Mouse (Mus musculus) heart, embryonic 13.5 days (tissue): ENCODE data around the gene Lgals9. TPM values are rescaled to one million over a fixed set of nuclear protein-coding genes. Genes with fewer than 3 reads are reported as not detected.

ENCODE experiments used
- ATAC-seq: fragments of 200-750 bp; cut with Nextera tagmentation; 2 replicates; pipeline ENCODE4 v1.8.0; 2017; ENCODE audit warnings: moderate TSS enrichment; ENCODE audit not compliant: insufficient number of reproducible peaks, low FRiP score, low TSS enrichment; ENCODE audit errors: extremely low read depth
- H3K27ac ChIP-seq: fragments of 300-500 bp; sonication (generic); replicated peaks from 2 replicates; pipeline ENCODE4 v1.5.1; 2015; ENCODE audit warnings: moderate library complexity, mild to moderate bottlenecking, inconsistent platforms
- H3K27me3 ChIP-seq: fragments of 300-500 bp; sonication (generic); replicated peaks from 2 replicates; pipeline ENCODE4 v1.6.1; 2015; ENCODE audit warnings: mild to moderate bottlenecking, inconsistent platforms
- H3K36me3 ChIP-seq: fragments of 300-500 bp; sonication (generic); 2 replicates; pipeline ENCODE4 v1.6.1; 2015; ENCODE audit warnings: mild to moderate bottlenecking, inconsistent platforms
- H3K4me1 ChIP-seq: fragments of 300-500 bp; sonication (generic); 2 replicates; pipeline ENCODE4 v1.6.1; 2015; ENCODE audit warnings: inconsistent platforms
- H3K4me2 ChIP-seq: fragments of 300-500 bp; sonication (generic); 2 replicates; pipeline ENCODE4 v1.6.1; 2015; ENCODE audit warnings: inconsistent platforms, mild to moderate bottlenecking, moderate library complexity
- H3K4me3 ChIP-seq: fragments of 300-500 bp; sonication (generic); 2 replicates; pipeline ENCODE4 v1.5.1; 2015; ENCODE audit warnings: moderate library complexity, mild to moderate bottlenecking, inconsistent platforms
- H3K9ac ChIP-seq: fragments of 300-500 bp; sonication (generic); 2 replicates; pipeline ENCODE4 v1.6.1; 2015; ENCODE audit warnings: inconsistent platforms, mild to moderate bottlenecking, moderate library complexity
- H3K9me3 ChIP-seq: fragments of 300-500 bp; sonication (generic); 2 replicates; pipeline ENCODE4 v1.6.1; 2016; ENCODE audit warnings: inconsistent platforms
- WGBS: fragments of 180-500 bp; shearing (Covaris S2); methylation state at CpG from one replicate; pipeline ENCODE4 v1.1.7; 2015; ENCODE audit warnings: mixed read lengths; 5-methylcytosine and 5-hydroxymethylcytosine counted together
- polyA plus RNA-seq: library from polyadenylated mRNA; unstranded; fragments of >200 nt; fragmentation: Nextera tagmentation; extraction: Ambion mirVana; gene quantifications from 2 replicates; pipeline ENCODE4 v1.2.1, GENCODE M21; 2015

The Lgals9 gene
- polyA plus RNA-seq, 1 experiment from 2014 or later, result 60.2 TPM

GRCm38 (mm10) chr11:78943083-78943482 lies 41.7 kb downstream of the Lgals9 start:
- Histone ChIP-seq H3K27ac (no peak overlapping the region), H3K27me3 (peaks cover 15% of the 10 kb centered on the region; the same call in 1 of the 2 replicates), H3K9me3 (no peaks in the 10 kb centered on the region), H3K4me3 (no peak overlapping the region), H3K36me3 (no peaks in the 10 kb centered on the region), H3K4me2 (no peak overlapping the region), H3K9ac (no peak overlapping the region), H3K4me1 (no peaks in the 10 kb centered on the region)
- WGBS, result 83% methylated on average over 1 of the region's 1 CpGs
- ATAC-seq, result no peak

GRCm38 (mm10) chr11:78935178-78935577 lies 49.6 kb downstream of the Lgals9 start:
- no peak overlapping the region for H3K4me3 ChIP-seq
- ATAC-seq, result no peak
- whole genome bisulfite sequencing, result 61% methylated on average over 6 of the region's 6 CpGs

GRCm38 (mm10) chr11:78934727-78935126 lies 50.0 kb downstream of the Lgals9 start:
- Histone ChIP-seq H3K27me3 (peaks cover 6% of the 10 kb centered on the region; the same call in 1 of the 2 replicates), H3K27ac (no peak overlapping the region), H3K4me2 (no peak overlapping the region), H3K4me3 (no peak overlapping the region), H3K9me3 (no peaks in the 10 kb centered on the region), H3K36me3 (no peaks in the 10 kb centered on the region), H3K4me1 (no peaks in the 10 kb centered on the region), H3K9ac (no peak overlapping the region)
- no peak for ATAC-seq
- 66% methylated on average over 4 of the region's 4 CpGs for WGBS

More at GRCm38 (mm10) chr11:78935178-78935577, 49.6 kb downstream of the Lgals9 start:
- H3K36me3 ChIP-seq, result no peaks in the 10 kb centered on the region
- H3K4me2 ChIP-seq, result no peak overlapping the region
- no peaks in the 10 kb centered on the region for H3K9me3 ChIP-seq
- H3K9ac ChIP-seq, result no peak overlapping the region
- H3K27ac ChIP-seq, result no peak overlapping the region
- H3K27me3 ChIP-seq, result peaks cover 6% of the 10 kb centered on the region; the same call in 1 of the 2 replicates
- no peaks in the 10 kb centered on the region for H3K4me1 ChIP-seq

GRCm38 (mm10) chr11:78934307-78934706 lies 50.4 kb downstream of the Lgals9 start:
- 77% methylated on average over 7 of the region's 7 CpGs for WGBS
- Histone ChIP-seq H3K27me3 (peaks cover 6% of the 10 kb centered on the region; the same call in 1 of the 2 replicates), H3K36me3 (no peaks in the 10 kb centered on the region), H3K9ac (no peak overlapping the region), H3K4me3 (no peak overlapping the region), H3K4me1 (no peaks in the 10 kb centered on the region), H3K27ac (no peak overlapping the region), H3K4me2 (no peak overlapping the region), H3K9me3 (no peaks in the 10 kb centered on the region)
- no peak for ATAC-seq

- no peaks in the 10 kb centered on the region for H3K9me3 ChIP-seq
- peaks cover 38% of the 10 kb centered on the region for H3K27me3 ChIP-seq
- H3K4me3 ChIP-seq, result no peak overlapping the region
- ATAC-seq, result peak; percentile 42; the same call in 1 of the 2 replicates
- peaks cover 13% of the 10 kb centered on the region for H3K4me1 ChIP-seq
- no peak overlapping the region for H3K9ac ChIP-seq
- no peaks in the 10 kb centered on the region for H3K36me3 ChIP-seq
- H3K27ac ChIP-seq, result no peak overlapping the region
- 29% methylated on average over 5 of the region's 5 CpGs for WGBS
- H3K4me2 ChIP-seq, result no peak overlapping the region
These were observed 55.4 kb downstream of the Lgals9 start for GRCm38 (mm10) chr11:78929345-78929744.

- Histone ChIP-seq H3K27ac (no peak overlapping the region), H3K4me1 (peaks cover 13% of the 10 kb centered on the region), H3K9ac (peak overlapping the region; percentile 69), H3K4me2 (peak overlapping the region; percentile 80), H3K27me3 (peaks cover 70% of the 10 kb centered on the region), H3K4me3 (peak overlapping the region; percentile 55), H3K9me3 (no peaks in the 10 kb centered on the region), H3K36me3 (no peaks in the 10 kb centered on the region)
- under 1% methylated on average over 34 of the region's 37 CpGs for WGBS
- no peak for ATAC-seq
These were observed 59.8 kb downstream of the Lgals9 start for GRCm38 (mm10) chr11:78924916-78925315.

- no peak overlapping the region for H3K4me2 ChIP-seq
- H3K36me3 ChIP-seq, result no peaks in the 10 kb centered on the region
- peaks cover 12% of the 10 kb centered on the region for H3K4me1 ChIP-seq
- ATAC-seq, result no peak
- H3K9me3 ChIP-seq, result no peaks in the 10 kb centered on the region
- H3K27ac ChIP-seq, result no peak overlapping the region
- H3K9ac ChIP-seq, result no peak overlapping the region
- no peak overlapping the region for H3K4me3 ChIP-seq
- peaks cover 72% of the 10 kb centered on the region for H3K27me3 ChIP-seq
- WGBS, result 13% methylated on average over 9 of the region's 9 CpGs
These were observed 60.6 kb downstream of the Lgals9 start for GRCm38 (mm10) chr11:78924111-78924510.

- Histone ChIP-seq H3K27me3 (peaks cover 79% of the 10 kb centered on the region), H3K9ac (no peak overlapping the region), H3K9me3 (no peaks in the 10 kb centered on the region), H3K4me1 (peaks cover 11% of the 10 kb centered on the region; the same call in 1 of the 2 replicates), H3K4me2 (no peak overlapping the region), H3K27ac (no peak overlapping the region), H3K36me3 (no peaks in the 10 kb centered on the region), H3K4me3 (no peak overlapping the region)
- no peak for ATAC-seq
- WGBS, result 37% methylated on average over 8 of the region's 8 CpGs
These were observed 61.9 kb downstream of the Lgals9 start for GRCm38 (mm10) chr11:78922678-78923407.

- Histone ChIP-seq H3K36me3 (no peaks in the 10 kb centered on the region), H3K9me3 (no peaks in the 10 kb centered on the region), H3K9ac (no peak within 1 kb of the TSS), H3K4me1 (peaks cover 9% of the 10 kb centered on the region; the same call in 1 of the 2 replicates), H3K4me3 (no peak within 1 kb of the TSS), H3K27me3 (peaks cover 67% of the 10 kb centered on the region), H3K27ac (no peak within 1 kb of the TSS), H3K4me2 (no peak within 1 kb of the TSS)
- ATAC-seq, result no peak
- 56% methylated on average over 6 of the region's 6 CpGs for WGBS
These were observed 64.3 kb downstream of the Lgals9 start, which contains the start of gene Nos2 for GRCm38 (mm10) chr11:78920411-78920939. Gene Nos2 (plus strand): TSS chr11:78920787.

GRCm38 (mm10) chr11:78919745-78920144 lies 65.0 kb downstream of the Lgals9 start:
- ATAC-seq, result no peak
- H3K4me2 ChIP-seq, result no peak overlapping the region
- 56% methylated on average over 4 of the region's 4 CpGs for WGBS

GRCm38 (mm10) chr11:78916410-78916809 lies 68.3 kb downstream of the Lgals9 start:
- H3K36me3 ChIP-seq, result no peaks in the 10 kb centered on the region
- no peaks in the 10 kb centered on the region for H3K9me3 ChIP-seq
- H3K4me3 ChIP-seq, result no peak overlapping the region
- ATAC-seq, result no peak
- H3K27ac ChIP-seq, result no peak overlapping the region
- H3K4me1 ChIP-seq, result no peaks in the 10 kb centered on the region
- no peak overlapping the region for H3K4me2 ChIP-seq
- peaks cover 27% of the 10 kb centered on the region for H3K27me3 ChIP-seq
- no peak overlapping the region for H3K9ac ChIP-seq
- WGBS, result 79% methylated on average over 1 of the region's 1 CpGs

More at GRCm38 (mm10) chr11:78919745-78920144, 65.0 kb downstream of the Lgals9 start:
- Histone ChIP-seq H3K27me3 (peaks cover 60% of the 10 kb centered on the region), H3K36me3 (no peaks in the 10 kb centered on the region), H3K4me3 (no peak overlapping the region), H3K27ac (no peak overlapping the region), H3K9ac (no peak overlapping the region), H3K4me1 (peaks cover 2% of the 10 kb centered on the region; the same call in 1 of the 2 replicates), H3K9me3 (no peaks in the 10 kb centered on the region)
